Mouse (Mus musculus) layer of hippocampus, adult 2 months (tissue): ENCODE measurements around the gene Gm42674. TPM values are rescaled to one million over a fixed set of nuclear protein-coding genes. Genes with fewer than 3 reads are reported as not detected.

ENCODE experiments used
- DNase-seq, 2 experiments: peaks; one replicate each; pipeline ENCODE4 v3.0.0; 2022; ENCODE audit warnings: low spot score in 2 of 2
- H3K27ac ChIP-seq: fragments of 200-600 bp; 2 replicates; pipeline ENCODE4 v1.8.1; 2022
- H3K4me3 ChIP-seq: fragments of 200-600 bp; 2 replicates; pipeline ENCODE4 v1.8.1; 2022; ENCODE audit warnings: mild to moderate bottlenecking
- CTCF ChIP-seq: fragments of 200-600 bp; conservative IDR thresholded peaks from 2 replicates; pipeline ENCODE4 v1.8.1; 2022; ENCODE audit warnings: antibody characterized with exemption, mild to moderate bottlenecking, moderate library complexity
- total RNA-seq, 2 experiments: library from RNA; stranded (reverse); gene quantifications; 2 replicates each; pipeline ENCODE4 v1.2.3; 2021

Gm42674 gene
- total RNA-seq, 2 experiments from 2014 or later, result not detected

- H3K27ac ChIP-seq, result 0 out of 2 replicates have a peak within 1 kb of the TSS, but pooled peaks have one; percentile 32
Measured at GRCm38 (mm10) chr3:90603623-90604022, 1.9 kb downstream of the Gm42674 start, which contains the start of gene S100a4. Gene S100a4 (plus strand): TSS chr3:90603771.

GRCm38 (mm10) chr3:90604416-90604815 is 2.7 kb downstream of the Gm42674 start:
- Histone ChIP-seq H3K27ac (peak overlapping the region; percentile 32; the same call in 1 of the 2 replicates), H3K4me3 (no peak overlapping the region)
- no peak for TF ChIP-seq CTCF
- peak; percentile 44 to 48 for DNase-seq

More at GRCm38 (mm10) chr3:90603623-90604022, 1.9 kb downstream of the Gm42674 start, which contains the start of gene S100a4:
- H3K4me3 ChIP-seq, result no peak within 1 kb of the TSS
- TF ChIP-seq CTCF, result no peak
- DNase-seq, result no peak

GRCm38 (mm10) chr3:90605049-90605448 is 3.3 kb downstream of the Gm42674 start:
- peak overlapping the region; percentile 32; the same call in 1 of the 2 replicates for H3K27ac ChIP-seq
- TF ChIP-seq CTCF, result no peak
- DNase-seq, result no peak
- no peak overlapping the region for H3K4me3 ChIP-seq

GRCm38 (mm10) chr3:90605736-90606135 is 4.0 kb downstream of the Gm42674 start:
- H3K27ac ChIP-seq, result no peak overlapping the region
- no peak for DNase-seq
- H3K4me3 ChIP-seq, result no peak overlapping the region
- no peak for TF ChIP-seq CTCF

GRCm38 (mm10) chr3:90606185-90606584 is 4.5 kb downstream of the Gm42674 start:
- DNase-seq, result no peak
- no peak for TF ChIP-seq CTCF
- no peak overlapping the region for H3K4me3 ChIP-seq
- no peak overlapping the region for H3K27ac ChIP-seq

GRCm38 (mm10) chr3:90607361-90607760 is 5.7 kb downstream of the Gm42674 start:
- TF ChIP-seq CTCF, result no peak
- H3K4me3 ChIP-seq, result no peak overlapping the region
- H3K27ac ChIP-seq, result no peak overlapping the region
- DNase-seq, result no peak

GRCm38 (mm10) chr3:90608223-90608622 is 6.5 kb downstream of the Gm42674 start, which contains the start of gene S100a5:
Gene S100a5 (plus strand): TSS chr3:90608523.
- Histone ChIP-seq H3K27ac (no peak within 1 kb of the TSS), H3K4me3 (no peak within 1 kb of the TSS)
- TF ChIP-seq CTCF, result no peak
- DNase-seq, result no peak

GRCm38 (mm10) chr3:90609102-90609501 is 7.4 kb downstream of the Gm42674 start:
- DNase-seq, result no peak
- Histone ChIP-seq H3K27ac (no peak overlapping the region), H3K4me3 (no peak overlapping the region)
- no peak for TF ChIP-seq CTCF

- no peak for DNase-seq
- Histone ChIP-seq H3K4me3 (no peak overlapping the region), H3K27ac (no peak overlapping the region)
- no peak for TF ChIP-seq CTCF
Measured at GRCm38 (mm10) chr3:90611494-90611893, 9.8 kb downstream of the Gm42674 start.

GRCm38 (mm10) chr3:90612061-90612460 is 10.4 kb downstream of the Gm42674 start:
- Histone ChIP-seq H3K4me3 (no peak overlapping the region), H3K27ac (no peak overlapping the region)
- no peak for TF ChIP-seq CTCF
- DNase-seq, result no peak

GRCm38 (mm10) chr3:90612728-90613291 is 11.1 kb downstream of the Gm42674 start, which contains the start of gene S100a6:
Gene S100a6 (plus strand): TSS chr3:90612882.
- peak; percentile 80 for TF ChIP-seq CTCF
- peak within 1 kb of the TSS; percentile 28; the same call in 1 of the 2 replicates for H3K27ac ChIP-seq
- peak within 1 kb of the TSS; percentile 53 for H3K4me3 ChIP-seq
- peak; percentile 32 to 46 for DNase-seq

GRCm38 (mm10) chr3:90613461-90614147 is 11.9 kb downstream of the Gm42674 start:
- peak in 1 of 2 experiments; percentile 0 for DNase-seq
- Histone ChIP-seq H3K27ac (peak overlapping the region; percentile 28; the same call in 1 of the 2 replicates), H3K4me3 (peak overlapping the region; percentile 53)
- TF ChIP-seq CTCF, result no peak

GRCm38 (mm10) chr3:90614148-90614530 is 12.4 kb downstream of the Gm42674 start:
- no peak for TF ChIP-seq CTCF
- peak in 1 of 2 experiments; percentile 8 for DNase-seq
- H3K27ac ChIP-seq, result no peak overlapping the region; the same call in 1 of the 2 replicates

More at GRCm38 (mm10) chr3:90614148-90614530, 12.4 kb downstream of the Gm42674 start:
- no peak overlapping the region for H3K4me3 ChIP-seq
